Mouse (Mus musculus): ENCODE results near the gene Gm2888.
"Not testable (repeated sequence)": the region's sequence is repeated elsewhere in the genome, so short reads cannot be mapped to it uniquely, and the experiment has no call there.

The Gm2888 gene

GRCm38 (mm10) chr14:3029702-3030101 lies at the start of gene Gm2888:
Gene Gm2888 (plus strand): TSS chr14:3030002.
- DNase-seq (ENCODE audit: low spot score) = not testable (repeated sequence)

GRCm38 (mm10) chr14:3048727-3049512 lies 19.1 kb downstream of the Gm2888 start, which contains the start of gene Gm2897:
Gene Gm2897 (plus strand): TSS chr14:3049285.
- not testable (repeated sequence) for DNase-seq (ENCODE audit: low spot score)

- DNase-seq (ENCODE audit: low spot score) = not testable (repeated sequence)
Observed at GRCm38 (mm10) chr14:3049513-3049800, 19.7 kb downstream of the Gm2888 start.

GRCm38 (mm10) chr14:3050087-3050486 lies 20.3 kb downstream of the Gm2888 start:
- DNase-seq (ENCODE audit: low spot score) = not testable (repeated sequence)
